Mouse (Mus musculus) stomach, embryonic 15.5 days (tissue): ENCODE data around the gene Cacna2d3. TPM values are rescaled to one million over a fixed set of nuclear protein-coding genes. Genes with fewer than 3 reads are reported as not detected.

Experiments
- ATAC-seq: fragments of 200-750 bp; cut with Nextera tagmentation; 2 replicates; pipeline ENCODE4 v1.8.0; 2017; ENCODE audit warnings: low read depth, moderate number of reproducible peaks, moderate TSS enrichment; ENCODE audit not compliant: insufficient read depth, low FRiP score
- H3K27ac ChIP-seq: fragments of 300-500 bp; sonication (generic); 2 replicates; pipeline ENCODE4 v1.5.1; 2015; ENCODE audit warnings: mild to moderate bottlenecking, inconsistent platforms
- H3K27me3 ChIP-seq: fragments of 300-500 bp; sonication (generic); replicated peaks from 2 replicates; pipeline ENCODE4 v1.6.1; 2015; ENCODE audit warnings: inconsistent platforms
- H3K36me3 ChIP-seq: fragments of 300-500 bp; sonication (generic); 2 replicates; pipeline ENCODE4 v1.6.1; 2015; ENCODE audit warnings: inconsistent platforms
- H3K4me1 ChIP-seq: fragments of 300-500 bp; sonication (generic); 2 replicates; pipeline ENCODE4 v1.6.1; 2015; ENCODE audit warnings: inconsistent platforms
- H3K4me2 ChIP-seq: fragments of 300-500 bp; sonication (generic); 2 replicates; pipeline ENCODE4 v1.6.1; 2015; ENCODE audit warnings: mild to moderate bottlenecking, inconsistent platforms
- H3K4me3 ChIP-seq: fragments of 300-500 bp; sonication (generic); replicated peaks from 2 replicates; pipeline ENCODE4 v1.5.1; 2015; ENCODE audit warnings: inconsistent platforms
- H3K9ac ChIP-seq: fragments of 300-500 bp; sonication (generic); 2 replicates; pipeline ENCODE4 v1.6.1; 2015; ENCODE audit warnings: inconsistent platforms
- H3K9me3 ChIP-seq: fragments of 300-500 bp; sonication (generic); 2 replicates; pipeline ENCODE4 v1.6.1; 2016; ENCODE audit warnings: inconsistent platforms
- WGBS: fragments of 180-500 bp; shearing (Covaris S2); methylation state at CpG from one replicate; pipeline ENCODE4 v1.1.7; 2015; 5-methylcytosine and 5-hydroxymethylcytosine counted together
- polyA plus RNA-seq: library from polyadenylated mRNA; unstranded; fragments of >200 nt; fragmentation: Nextera tagmentation; extraction: Ambion mirVana; gene quantifications from 2 replicates; pipeline ENCODE4 v1.2.1, GENCODE M21; 2015

Cacna2d3 gene
- polyA plus RNA-seq, 1 experiment from 2014 or later, result 1.6 TPM

- Histone ChIP-seq H3K4me1 (peaks cover 7% of the 10 kb centered on the region; the same call in 1 of the 2 replicates), H3K9ac (no peak overlapping the region), H3K9me3 (no peaks in the 10 kb centered on the region), H3K4me2 (no peak overlapping the region), H3K36me3 (no peaks in the 10 kb centered on the region), H3K27me3 (no peaks in the 10 kb centered on the region), H3K4me3 (no peak overlapping the region), H3K27ac (no peak overlapping the region)
- 23% methylated on average over 2 of the region's 2 CpGs for WGBS
- ATAC-seq, result no peak
Observed at GRCm38 (mm10) chr14:29405878-29406165, 315.8 kb downstream of the Cacna2d3 start.

DNA sequence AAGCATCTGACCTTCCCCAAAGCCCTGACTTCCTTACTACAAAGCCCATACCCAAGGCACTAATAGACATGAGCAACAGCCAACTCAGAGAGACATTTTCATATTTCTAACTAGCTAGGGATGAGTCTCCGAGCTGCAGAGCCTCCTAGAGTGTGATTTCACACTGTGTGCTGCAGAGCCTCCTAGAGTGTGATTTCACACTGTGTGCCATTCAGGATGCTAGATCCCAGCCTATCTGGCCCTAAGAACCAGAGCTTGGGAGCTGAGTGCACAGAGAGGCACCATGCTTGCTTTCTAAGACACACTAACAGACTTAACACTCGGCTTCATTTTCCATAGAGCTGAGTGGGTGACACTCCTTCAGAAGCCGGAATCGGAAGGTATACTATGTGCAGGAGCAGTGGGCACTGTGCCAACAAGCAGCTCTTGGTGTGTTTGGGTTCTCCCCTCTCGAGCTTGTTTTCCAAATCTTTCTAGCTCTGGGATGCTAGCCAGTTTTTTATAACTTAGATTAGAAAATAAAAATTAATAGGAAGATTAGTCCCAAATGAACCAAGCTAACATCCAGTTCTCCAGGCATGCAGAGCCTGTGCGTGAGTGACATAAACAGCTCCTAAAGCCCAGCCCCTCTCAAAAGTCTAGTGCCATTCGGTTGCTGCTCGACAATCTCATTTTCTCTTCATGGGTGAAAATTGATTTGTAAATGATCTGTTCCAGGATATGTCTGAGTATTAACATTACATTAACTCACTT lies 316.4 kb downstream of the Cacna2d3 start:
- H3K4me1 ChIP-seq, result peaks cover 7% of the 10 kb centered on the region; the same call in 1 of the 2 replicates
- no peaks in the 10 kb centered on the region for H3K36me3 ChIP-seq
- no peak overlapping the region for H3K4me3 ChIP-seq
- H3K27ac ChIP-seq, result no peak overlapping the region
- no peaks in the 10 kb centered on the region for H3K27me3 ChIP-seq
- no peak for ATAC-seq
- WGBS, result 40% methylated on average over 8 of the region's 8 CpGs
- H3K9ac ChIP-seq, result no peak overlapping the region
- no peak overlapping the region for H3K4me2 ChIP-seq
- no peaks in the 10 kb centered on the region for H3K9me3 ChIP-seq

GRCm38 (mm10) chr14:29403849-29404808 lies 317.5 kb downstream of the Cacna2d3 start:
- Histone ChIP-seq H3K4me3 (no peak overlapping the region), H3K27ac (no peak overlapping the region), H3K36me3 (no peaks in the 10 kb centered on the region), H3K4me1 (peaks cover 7% of the 10 kb centered on the region; the same call in 1 of the 2 replicates), H3K9me3 (no peaks in the 10 kb centered on the region), H3K4me2 (no peak overlapping the region), H3K27me3 (no peaks in the 10 kb centered on the region), H3K9ac (no peak overlapping the region)
- WGBS, result 60% methylated on average over 8 of the region's 8 CpGs
- ATAC-seq, result no peak

DNA sequence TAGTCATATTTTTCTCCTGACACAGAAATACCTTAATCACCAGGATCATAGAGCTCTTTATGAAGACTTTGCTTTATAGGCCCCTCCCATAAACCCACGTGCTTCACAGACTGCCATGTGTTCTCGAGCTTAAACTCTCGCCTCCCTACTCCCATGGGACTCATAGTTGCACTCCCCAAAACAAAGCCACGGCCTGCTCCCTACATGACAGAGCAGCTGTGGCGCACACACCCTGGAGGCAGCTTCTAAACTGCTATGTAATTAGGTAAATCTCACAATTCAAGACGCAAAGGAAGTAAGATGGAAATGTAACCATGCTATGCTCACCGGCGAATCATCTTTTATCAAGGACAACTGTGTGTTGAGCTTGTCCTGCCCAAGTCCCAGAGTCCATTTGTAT lies 319.2 kb downstream of the Cacna2d3 start:
- no peak overlapping the region for H3K4me2 ChIP-seq
- H3K4me3 ChIP-seq, result no peak overlapping the region
- 67% methylated on average over 8 of the region's 8 CpGs for WGBS
- H3K9me3 ChIP-seq, result no peaks in the 10 kb centered on the region
- H3K4me1 ChIP-seq, result peaks cover 7% of the 10 kb centered on the region; the same call in 1 of the 2 replicates
- no peaks in the 10 kb centered on the region for H3K36me3 ChIP-seq
- no peak overlapping the region for H3K9ac ChIP-seq
- H3K27ac ChIP-seq, result no peak overlapping the region
- ATAC-seq, result no peak
- no peaks in the 10 kb centered on the region for H3K27me3 ChIP-seq

GRCm38 (mm10) chr14:29393786-29394185 lies 327.9 kb downstream of the Cacna2d3 start:
- no peak for ATAC-seq
- 87% methylated on average over 8 of the region's 8 CpGs for WGBS
- Histone ChIP-seq H3K4me3 (no peak overlapping the region), H3K9me3 (no peaks in the 10 kb centered on the region), H3K4me1 (no peaks in the 10 kb centered on the region), H3K27ac (no peak overlapping the region), H3K9ac (no peak overlapping the region), H3K4me2 (no peak overlapping the region), H3K36me3 (no peaks in the 10 kb centered on the region), H3K27me3 (no peaks in the 10 kb centered on the region)

GRCm38 (mm10) chr14:29392851-29393250 lies 328.8 kb downstream of the Cacna2d3 start:
- Histone ChIP-seq H3K4me1 (no peaks in the 10 kb centered on the region), H3K36me3 (no peaks in the 10 kb centered on the region), H3K27ac (no peak overlapping the region), H3K4me3 (no peak overlapping the region), H3K27me3 (no peaks in the 10 kb centered on the region), H3K9ac (no peak overlapping the region), H3K4me2 (no peak overlapping the region), H3K9me3 (no peaks in the 10 kb centered on the region)
- 84% methylated on average over 3 of the region's 3 CpGs for WGBS
- ATAC-seq, result no peak

DNA sequence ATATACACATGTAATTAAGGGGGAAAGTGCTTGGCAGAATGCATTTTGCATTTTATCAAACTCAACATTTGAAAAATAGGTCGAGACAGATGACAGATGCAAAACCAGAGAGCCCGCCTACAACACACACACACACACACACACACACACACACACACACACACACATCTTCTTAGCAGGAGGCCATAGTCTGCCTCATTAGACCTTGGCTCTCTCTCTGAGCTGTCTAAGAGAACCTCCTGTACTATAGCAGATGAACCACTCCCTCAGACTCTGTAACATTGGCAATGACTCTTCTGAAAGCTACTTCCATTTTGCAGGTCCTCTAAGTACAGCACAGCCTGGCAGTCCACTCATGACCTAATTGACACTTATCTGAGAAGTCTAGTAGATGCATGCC lies 330.2 kb downstream of the Cacna2d3 start:
- no peak overlapping the region for H3K4me2 ChIP-seq

GRCm38 (mm10) chr14:29387761-29388160 lies 333.9 kb downstream of the Cacna2d3 start:
- no peak overlapping the region for H3K4me3 ChIP-seq
- no peaks in the 10 kb centered on the region for H3K4me1 ChIP-seq
- H3K9ac ChIP-seq, result no peak overlapping the region
- no peak overlapping the region for H3K4me2 ChIP-seq
- H3K36me3 ChIP-seq, result no peaks in the 10 kb centered on the region
- H3K9me3 ChIP-seq, result no peaks in the 10 kb centered on the region
- WGBS, result 58% methylated on average over 3 of the region's 3 CpGs
- H3K27me3 ChIP-seq, result no peaks in the 10 kb centered on the region
- no peak for ATAC-seq
- no peak overlapping the region for H3K27ac ChIP-seq

More for the DNA sequence above, 330.2 kb downstream of the Cacna2d3 start:
- Histone ChIP-seq H3K4me1 (no peaks in the 10 kb centered on the region), H3K9me3 (no peaks in the 10 kb centered on the region), H3K4me3 (no peak overlapping the region), H3K27ac (no peak overlapping the region), H3K9ac (no peak overlapping the region), H3K27me3 (no peaks in the 10 kb centered on the region), H3K36me3 (no peaks in the 10 kb centered on the region)
- WGBS, result 83% methylated on average over 2 of the region's 2 CpGs
- no peak for ATAC-seq

- no peak for ATAC-seq
- Histone ChIP-seq H3K36me3 (no peaks in the 10 kb centered on the region), H3K4me1 (no peaks in the 10 kb centered on the region), H3K9ac (no peak overlapping the region), H3K27ac (no peak overlapping the region), H3K27me3 (no peaks in the 10 kb centered on the region), H3K4me2 (no peak overlapping the region), H3K9me3 (no peaks in the 10 kb centered on the region), H3K4me3 (no peak overlapping the region)
Observed at GRCm38 (mm10) chr14:29385500-29385899, 336.2 kb downstream of the Cacna2d3 start.

DNA sequence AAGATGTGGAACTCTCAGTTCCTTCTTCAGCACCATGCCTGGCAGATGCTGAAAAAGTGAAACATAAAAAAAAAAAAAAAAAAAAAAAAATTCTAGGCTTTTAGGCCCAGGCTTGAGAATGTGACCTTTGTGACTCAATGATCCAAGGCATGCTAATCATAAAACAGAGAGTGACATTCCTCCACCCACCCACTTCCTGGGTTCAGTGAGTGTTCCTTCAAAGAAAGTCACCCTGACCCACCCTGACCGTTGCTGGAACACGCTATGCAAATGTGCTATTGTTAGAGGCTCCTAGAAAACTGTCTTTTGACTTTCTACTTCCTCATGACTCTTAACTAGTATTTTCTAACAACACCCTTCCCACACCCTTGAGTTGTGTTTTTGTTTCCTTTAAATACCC lies 338.9 kb downstream of the Cacna2d3 start:
- Histone ChIP-seq H3K27me3 (no peaks in the 10 kb centered on the region), H3K36me3 (no peaks in the 10 kb centered on the region), H3K9ac (no peak overlapping the region), H3K4me3 (no peak overlapping the region), H3K4me2 (no peak overlapping the region), H3K27ac (no peak overlapping the region), H3K4me1 (no peaks in the 10 kb centered on the region), H3K9me3 (no peaks in the 10 kb centered on the region)
- 77% methylated on average over 2 of the region's 2 CpGs for WGBS
- ATAC-seq, result no peak

DNA sequence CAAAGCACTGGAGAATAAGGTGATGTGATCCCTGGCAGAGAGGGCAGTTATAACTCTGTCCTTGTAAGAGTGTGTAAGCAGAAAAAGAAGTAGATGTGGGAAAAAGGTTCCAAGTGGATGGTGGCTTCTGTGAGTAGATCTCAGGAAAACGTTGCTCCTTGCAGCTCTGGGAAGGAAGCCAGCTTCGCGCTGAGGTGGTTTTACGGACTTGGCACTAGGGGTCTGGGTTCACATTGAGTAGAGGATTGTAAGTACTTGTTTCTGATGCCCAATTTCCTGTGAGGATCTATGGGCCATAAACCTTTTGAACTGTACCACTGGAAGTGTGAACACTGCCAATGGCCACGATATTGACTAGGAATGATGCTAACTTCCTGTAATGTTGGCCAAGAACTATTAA lies 354.8 kb downstream of the Cacna2d3 start:
- no peaks in the 10 kb centered on the region for H3K27me3 ChIP-seq
- H3K4me2 ChIP-seq, result no peak overlapping the region
- no peaks in the 10 kb centered on the region for H3K36me3 ChIP-seq
- WGBS, result 78% methylated on average over 5 of the region's 5 CpGs
- H3K27ac ChIP-seq, result no peak overlapping the region
- ATAC-seq, result no peak
- H3K9me3 ChIP-seq, result no peaks in the 10 kb centered on the region
- H3K4me1 ChIP-seq, result no peaks in the 10 kb centered on the region
- no peak overlapping the region for H3K9ac ChIP-seq
- H3K4me3 ChIP-seq, result no peak overlapping the region

GRCm38 (mm10) chr14:29362448-29362847 lies 359.2 kb downstream of the Cacna2d3 start:
- Histone ChIP-seq H3K27ac (no peak overlapping the region), H3K4me2 (no peak overlapping the region), H3K9ac (no peak overlapping the region), H3K4me1 (no peaks in the 10 kb centered on the region), H3K36me3 (no peaks in the 10 kb centered on the region), H3K27me3 (no peaks in the 10 kb centered on the region), H3K4me3 (no peak overlapping the region), H3K9me3 (no peaks in the 10 kb centered on the region)
- ATAC-seq, result no peak
- WGBS, result 40% methylated on average over 3 of the region's 3 CpGs
